Mouse (Mus musculus): ENCODE results near the gene Mup1. TPM values are rescaled to one million over a fixed set of nuclear protein-coding genes. Genes with fewer than 3 reads are reported as not detected.
"Not testable (repeated sequence)": the region's sequence is repeated elsewhere in the genome, so short reads cannot be mapped to it uniquely, and the experiment has no call there.

The Mup1 gene
- not detected in 2 replicates for polyA plus RNA-seq (2014; fragmentation: Nextera tagmentation; extraction: Ambion mirVana)

GRCm38 (mm10) chr4:60501860-60502259 lies at the start of gene Mup1:
Gene Mup1 (minus strand): TSS chr4:60501960.
- not testable (repeated sequence) for H3K9ac ChIP-seq (ENCODE audit: low read depth, low read length); H3K36me3 ChIP-seq (ENCODE audit: control insufficient read depth, insufficient read depth, low read length); H3K4me3 ChIP-seq (ENCODE audit: low read depth, low read length); H3K27me3 ChIP-seq (ENCODE audit: control insufficient read depth, insufficient read depth, low read length); H3K27ac ChIP-seq (ENCODE audit: low read depth, low read length); H3K4me2 ChIP-seq (replicated peaks; ENCODE audit: low read depth, low read length); H3K4me1 ChIP-seq (replicated peaks; ENCODE audit: control insufficient read depth, insufficient read depth, low read length); DNase-seq (ENCODE audit: low spot score); H3K9me3 ChIP-seq (ENCODE audit: control insufficient read depth, low read length); ATAC-seq (ENCODE audit: low FRiP score)
- WGBS: 92% methylated on average over 2 of the region's 4 CpGs

Other genes with a start within 250 kb of the Mup1 start
- gene Mup9, start 80.0 kb downstream of the Mup1 start, polyA plus RNA-seq (2014; fragmentation: Nextera tagmentation; extraction: Ambion mirVana): 2.6 TPM in 1 of 2 replicates, not detected in the other
- 0.37 TPM in 1 of 2 replicates, not detected in the other for gene Mup10, start 80.2 kb upstream of the Mup1 start, polyA plus RNA-seq (2014; fragmentation: Nextera tagmentation; extraction: Ambion mirVana)
- gene Mup11, start 160.5 kb upstream of the Mup1 start, polyA plus RNA-seq (2014; fragmentation: Nextera tagmentation; extraction: Ambion mirVana): not detected in 2 replicates
- not detected in 2 replicates for gene Mup12, start 239.4 kb upstream of the Mup1 start, polyA plus RNA-seq (2014; fragmentation: Nextera tagmentation; extraction: Ambion mirVana)

All from hindbrain, embryonic 11.5 days (tissue).